Mouse (Mus musculus) myocyte (in vitro differentiated cells): ENCODE results near the gene Csrp2.

ENCODE experiments used
- CEBPB ChIP-seq: IDR thresholded peaks from 2 replicates; pipeline ENCODE4 v1.6.1; 2011; ENCODE audit warnings: mild to moderate bottlenecking, moderate library complexity; ENCODE audit not compliant: poor library complexity, insufficient read depth, severe bottlenecking
- MAX ChIP-seq: IDR thresholded peaks from one replicate; pipeline ENCODE4 v1.6.1; 2011; ENCODE audit warnings: low read depth, mild to moderate bottlenecking, control low read depth
- POLR2A ChIP-seq: IDR thresholded peaks from one replicate; pipeline ENCODE4 v1.6.1; 2011; ENCODE audit warnings: low read depth, mild to moderate bottlenecking, control low read depth, moderate library complexity; ENCODE audit not compliant: insufficient read length
- TCF12 ChIP-seq: IDR thresholded peaks from one replicate; pipeline ENCODE4 v1.6.1; 2011; ENCODE audit warnings: mild to moderate bottlenecking, control low read depth; ENCODE audit not compliant: poor library complexity, insufficient read depth, severe bottlenecking
- TCF3 ChIP-seq: IDR thresholded peaks from one replicate; pipeline ENCODE4 v1.6.1; 2011; ENCODE audit warnings: low read depth, control low read depth; ENCODE audit not compliant: insufficient read length

- no peak for TF ChIP-seq TCF12
- TF ChIP-seq MAX = no peak
- no peak for TF ChIP-seq POLR2A
- TF ChIP-seq CEBPB = no peak
- no peak for TF ChIP-seq TCF3
Measured at GRCm38 (mm10) chr10:110931161-110931912, 11.7 kb downstream of the Csrp2 start.
